Mouse (Mus musculus) mesoderm, embryonic 11.5 days (tissue): ENCODE measurements around the gene Klk12.

Experiments
- DNase-seq: peaks from one replicate; pipeline ENCODE4 v3.0.0-alpha.2; 2012; ENCODE audit warnings: low read depth, low spot score

The Klk12 gene

GRCm38 (mm10) chr7:43796355-43796754 lies 27.7 kb downstream of the Klk12 start:
- no peak for DNase-seq

- DNase-seq: peak; percentile 36
These were observed 28.7 kb downstream of the Klk12 start, which contains the start of gene Klk8 for GRCm38 (mm10) chr7:43797333-43797769. Gene Klk8 (plus strand): TSS chr7:43797577.

- peak; percentile 12 for DNase-seq
These were observed 29.3 kb downstream of the Klk12 start for GRCm38 (mm10) chr7:43797844-43798462.

- DNase-seq: no peak
These were observed 31.2 kb downstream of the Klk12 start for GRCm38 (mm10) chr7:43799876-43800275.

GRCm38 (mm10) chr7:43810994-43811393 lies 42.3 kb downstream of the Klk12 start, which contains the start of gene Klk7:
Gene Klk7 (plus strand): TSS chr7:43811294.
- DNase-seq: no peak

- DNase-seq: no peak
These were observed 46.5 kb downstream of the Klk12 start for GRCm38 (mm10) chr7:43815211-43815610.

GRCm38 (mm10) chr7:43816746-43817145 lies 48.0 kb downstream of the Klk12 start:
- DNase-seq: no peak

- DNase-seq: no peak
These were observed 52.9 kb downstream of the Klk12 start for GRCm38 (mm10) chr7:43821581-43821980.
